Mouse (Mus musculus): Measurements from ENCODE around the gene Ptafr. TPM values are rescaled to one million over a fixed set of nuclear protein-coding genes. Genes with fewer than 3 reads are reported as not detected.
A peak's percentile ranks its signal among the peaks of the same experiment; 100 is the strongest.

Ptafr gene
- polyA plus RNA-seq (2012; rRNA removed) = 0.40 and 0.41 TPM in 2 replicates

GRCm38 (mm10) chr4:132563965-132564364 is at the start of gene Ptafr:
Gene Ptafr, plus strand, starts transcription at chr4:132564067.
- no peaks in the 10 kb centered on the region for H3K27me3 ChIP-seq (ENCODE audit: control insufficient read depth, insufficient read depth, low read length)
- H3K4me3 ChIP-seq (replicated peaks; ENCODE audit: insufficient read depth, low read depth, low read length) = no peak within 1 kb of the TSS
- H3K27ac ChIP-seq (ENCODE audit: insufficient read depth, low read length) = no peak within 1 kb of the TSS
- no peak for DNase-seq
- TF ChIP-seq CTCF (IDR thresholded peaks at IDR 0.05; ENCODE audit: borderline replicate concordance, insufficient read depth, low read depth, low read length) (no peak), POLR2A (IDR thresholded peaks at IDR 0.05; ENCODE audit: borderline replicate concordance, insufficient read depth, low read length) (no peak)
- H3K4me1 ChIP-seq (ENCODE audit: control insufficient read depth, insufficient read depth, low read length) = no peaks in the 10 kb centered on the region
- WGBS = 25% methylated on average over 4 of the region's 4 CpGs

- Histone ChIP-seq H3K27me3 (ENCODE audit: control insufficient read depth, insufficient read depth, low read length) (no peaks in the 10 kb centered on the region), H3K27ac (ENCODE audit: insufficient read depth, low read length) (peak overlapping the region; percentile 49; the same call in 1 of the 2 replicates), H3K4me1 (ENCODE audit: control insufficient read depth, insufficient read depth, low read length) (no peaks in the 10 kb centered on the region), H3K4me3 (replicated peaks; ENCODE audit: insufficient read depth, low read depth, low read length) (peak overlapping the region; percentile 74)
- TF ChIP-seq CTCF (IDR thresholded peaks at IDR 0.05; ENCODE audit: borderline replicate concordance, insufficient read depth, low read depth, low read length) = peak; percentile 76
- TF ChIP-seq POLR2A (IDR thresholded peaks at IDR 0.05; ENCODE audit: borderline replicate concordance, insufficient read depth, low read length) = no peak
- WGBS = 1% methylated on average over 21 of the region's 21 CpGs
- peak; percentile 82 to 87 for DNase-seq
These were observed 49.2 kb upstream of the Ptafr start for GRCm38 (mm10) chr4:132514555-132515135.

GRCm38 (mm10) chr4:132515369-132516155 is 48.3 kb upstream of the Ptafr start:
- peak; percentile 59; the same call in 1 of the 2 replicates for TF ChIP-seq POLR2A (IDR thresholded peaks at IDR 0.05; ENCODE audit: borderline replicate concordance, insufficient read depth, low read length)
- no peak for TF ChIP-seq CTCF (IDR thresholded peaks at IDR 0.05; ENCODE audit: borderline replicate concordance, insufficient read depth, low read depth, low read length)
- H3K4me1 ChIP-seq (ENCODE audit: control insufficient read depth, insufficient read depth, low read length) = no peaks in the 10 kb centered on the region
- peak overlapping the region; percentile 49; the same call in 1 of the 2 replicates for H3K27ac ChIP-seq (ENCODE audit: insufficient read depth, low read length)
- no peaks in the 10 kb centered on the region for H3K27me3 ChIP-seq (ENCODE audit: control insufficient read depth, insufficient read depth, low read length)
- WGBS = 18% methylated on average over 22 of the region's 22 CpGs
- peak overlapping the region; percentile 74 for H3K4me3 ChIP-seq (replicated peaks; ENCODE audit: insufficient read depth, low read depth, low read length)
- peak; percentile 83 to 93 for DNase-seq

GRCm38 (mm10) chr4:132518066-132518465 is 45.8 kb upstream of the Ptafr start:
- DNase-seq = no peak
- no peaks in the 10 kb centered on the region for H3K27me3 ChIP-seq (ENCODE audit: control insufficient read depth, insufficient read depth, low read length)
- no peak overlapping the region for H3K27ac ChIP-seq (ENCODE audit: insufficient read depth, low read length)
- TF ChIP-seq POLR2A (IDR thresholded peaks at IDR 0.05; ENCODE audit: borderline replicate concordance, insufficient read depth, low read length) = no peak
- no peak for TF ChIP-seq CTCF (IDR thresholded peaks at IDR 0.05; ENCODE audit: borderline replicate concordance, insufficient read depth, low read depth, low read length)
- no peaks in the 10 kb centered on the region for H3K4me1 ChIP-seq (ENCODE audit: control insufficient read depth, insufficient read depth, low read length)
- WGBS = 82% methylated on average over 8 of the region's 8 CpGs
- H3K4me3 ChIP-seq (replicated peaks; ENCODE audit: insufficient read depth, low read depth, low read length) = no peak overlapping the region

- Histone ChIP-seq H3K4me3 (replicated peaks; ENCODE audit: insufficient read depth, low read depth, low read length) (no peak overlapping the region), H3K4me1 (ENCODE audit: control insufficient read depth, insufficient read depth, low read length) (no peaks in the 10 kb centered on the region), H3K27ac (ENCODE audit: insufficient read depth, low read length) (no peak overlapping the region), H3K27me3 (ENCODE audit: control insufficient read depth, insufficient read depth, low read length) (no peaks in the 10 kb centered on the region)
- WGBS = 90% methylated on average over 3 of the region's 3 CpGs
- no peak for DNase-seq
- no peak for TF ChIP-seq POLR2A (IDR thresholded peaks at IDR 0.05; ENCODE audit: borderline replicate concordance, insufficient read depth, low read length)
- no peak for TF ChIP-seq CTCF (IDR thresholded peaks at IDR 0.05; ENCODE audit: borderline replicate concordance, insufficient read depth, low read depth, low read length)
These were observed 44.7 kb upstream of the Ptafr start for GRCm38 (mm10) chr4:132519188-132519587.

- no peak overlapping the region for H3K27ac ChIP-seq (ENCODE audit: insufficient read depth, low read length)
- H3K27me3 ChIP-seq (ENCODE audit: control insufficient read depth, insufficient read depth, low read length) = no peaks in the 10 kb centered on the region
- H3K4me3 ChIP-seq (replicated peaks; ENCODE audit: insufficient read depth, low read depth, low read length) = no peak overlapping the region
- no peaks in the 10 kb centered on the region for H3K4me1 ChIP-seq (ENCODE audit: control insufficient read depth, insufficient read depth, low read length)
- TF ChIP-seq POLR2A (IDR thresholded peaks at IDR 0.05; ENCODE audit: borderline replicate concordance, insufficient read depth, low read length) (no peak), CTCF (IDR thresholded peaks at IDR 0.05; ENCODE audit: borderline replicate concordance, insufficient read depth, low read depth, low read length) (no peak)
- DNase-seq = no peak
- 22% methylated on average over 11 of the region's 11 CpGs for WGBS
These were observed 39.5 kb upstream of the Ptafr start for GRCm38 (mm10) chr4:132524321-132524741.

GRCm38 (mm10) chr4:132524808-132525207 is 39.1 kb upstream of the Ptafr start:
- Histone ChIP-seq H3K27ac (ENCODE audit: insufficient read depth, low read length) (no peak overlapping the region), H3K27me3 (ENCODE audit: control insufficient read depth, insufficient read depth, low read length) (no peaks in the 10 kb centered on the region), H3K4me1 (ENCODE audit: control insufficient read depth, insufficient read depth, low read length) (no peaks in the 10 kb centered on the region), H3K4me3 (replicated peaks; ENCODE audit: insufficient read depth, low read depth, low read length) (no peak overlapping the region)
- DNase-seq = no peak
- TF ChIP-seq POLR2A (IDR thresholded peaks at IDR 0.05; ENCODE audit: borderline replicate concordance, insufficient read depth, low read length) = no peak
- TF ChIP-seq CTCF (IDR thresholded peaks at IDR 0.05; ENCODE audit: borderline replicate concordance, insufficient read depth, low read depth, low read length) = no peak
- 39% methylated on average over 6 of the region's 6 CpGs for WGBS

All from cerebellum, adult 2 months (tissue).